Mouse (Mus musculus) lung, postnatal 0 days (tissue): ENCODE measurements around the gene Rpusd3. TPM values are rescaled to one million over a fixed set of nuclear protein-coding genes. Genes with fewer than 3 reads are reported as not detected.

Source experiments
- ATAC-seq: fragments of 200-750 bp; cut with Nextera tagmentation; 2 replicates; pipeline ENCODE4 v1.8.0; 2017; ENCODE audit warnings: moderate library complexity
- DNase-seq: peaks from one replicate; pipeline ENCODE4 v3.0.0-alpha.2; 2016; ENCODE audit warnings: low spot score
- H3K27ac ChIP-seq: fragments of 300-500 bp; sonication (generic); 2 replicates; pipeline ENCODE4 v1.5.1; 2014; ENCODE audit warnings: antibody characterized with exemption, mild to moderate bottlenecking, low read length, mixed read lengths
- H3K27me3 ChIP-seq: fragments of 300-500 bp; sonication (generic); replicated peaks from 2 replicates; pipeline ENCODE4 v1.6.1; 2014; ENCODE audit warnings: low read length, mixed read lengths; ENCODE audit not compliant: insufficient read depth
- H3K36me3 ChIP-seq: fragments of 300-500 bp; sonication (generic); 2 replicates; pipeline ENCODE4 v1.6.1; 2014; ENCODE audit warnings: low read length, mixed read lengths; ENCODE audit not compliant: insufficient read depth
- H3K4me1 ChIP-seq: fragments of 300-500 bp; sonication (generic); 2 replicates; pipeline ENCODE4 v1.6.1; 2014; ENCODE audit warnings: antibody characterized with exemption, low read depth, low read length, mixed read lengths; ENCODE audit not compliant: insufficient read depth
- H3K4me2 ChIP-seq: fragments of 300-500 bp; sonication (generic); replicated peaks from 2 replicates; pipeline ENCODE4 v1.6.1; 2014; ENCODE audit warnings: low read depth, mild to moderate bottlenecking, low read length, moderate library complexity, mixed read lengths
- H3K4me3 ChIP-seq: fragments of 300-500 bp; sonication (generic); 2 replicates; pipeline ENCODE4 v1.5.1; 2014; ENCODE audit warnings: low read depth, low read length
- H3K9ac ChIP-seq: fragments of 300-500 bp; sonication (generic); replicated peaks from 2 replicates; pipeline ENCODE4 v1.6.1; 2014; ENCODE audit warnings: low read depth, mild to moderate bottlenecking
- H3K9me3 ChIP-seq: fragments of 300-500 bp; sonication (generic); 2 replicates; pipeline ENCODE4 v1.6.1; 2016; ENCODE audit warnings: low read length, mixed read lengths
- CTCF ChIP-seq: IDR thresholded peaks from 2 replicates; pipeline ENCODE4 v1.5.1; 2016; ENCODE audit warnings: antibody characterized with exemption, mild to moderate bottlenecking
- EP300 ChIP-seq: IDR thresholded peaks from 2 replicates; pipeline ENCODE4 v1.6.1; 2016; ENCODE audit warnings: antibody characterized with exemption, mild to moderate bottlenecking, control low read depth
- WGBS: fragments of 180-500 bp; shearing (Covaris S2); extraction: QIAGEN DNeasy Blood & Tissue Kit; methylation state at CpG from one replicate; pipeline ENCODE4 v1.1.7; 2014; 5-methylcytosine and 5-hydroxymethylcytosine counted together
- polyA plus RNA-seq: library from polyadenylated mRNA; unstranded; fragments of >200 nt; fragmentation: Nextera tagmentation; extraction: Ambion mirVana; gene quantifications from 2 replicates; pipeline ENCODE4 v1.2.1, GENCODE M21; 2015

The Rpusd3 gene
- polyA plus RNA-seq, 1 experiment from 2014 or later, result 11.4 TPM

- Histone ChIP-seq H3K4me3 (peak overlapping the region; percentile 85), H3K36me3 (peaks cover 31% of the 10 kb centered on the region), H3K27ac (peak overlapping the region; percentile 82), H3K9me3 (no peaks in the 10 kb centered on the region), H3K4me2 (peak overlapping the region; percentile 82), H3K27me3 (no peaks in the 10 kb centered on the region), H3K4me1 (0 out of 2 replicates have a peak, but pooled peaks cover 3% of the 10 kb centered on the region), H3K9ac (peak overlapping the region; percentile 85)
- no peak for DNase-seq
- TF ChIP-seq EP300 (no peak), CTCF (no peak)
- no peak for ATAC-seq
- 5% methylated on average over 6 of the region's 7 CpGs for WGBS
Observed at GRCm38 (mm10) chr6:113377172-113377495, 42.0 kb downstream of the Rpusd3 start.

GRCm38 (mm10) chr6:113373491-113373890, 45.6 kb downstream of the Rpusd3 start:
- Histone ChIP-seq H3K4me1 (no peaks in the 10 kb centered on the region), H3K27me3 (no peaks in the 10 kb centered on the region), H3K27ac (no peak overlapping the region), H3K4me2 (no peak overlapping the region), H3K36me3 (peaks cover 45% of the 10 kb centered on the region), H3K9me3 (no peaks in the 10 kb centered on the region), H3K4me3 (no peak overlapping the region), H3K9ac (no peak overlapping the region)
- 93% methylated on average over 4 of the region's 4 CpGs for WGBS
- DNase-seq (no peak), ATAC-seq (no peak)
- no peak for TF ChIP-seq EP300
- no peak for TF ChIP-seq CTCF

- DNase-seq (no peak), ATAC-seq (0 out of 2 replicates have a peak, but pooled peaks have one; percentile 26)
- Histone ChIP-seq H3K27me3 (no peaks in the 10 kb centered on the region), H3K9me3 (no peaks in the 10 kb centered on the region), H3K9ac (no peak overlapping the region), H3K4me2 (no peak overlapping the region), H3K36me3 (peaks cover 45% of the 10 kb centered on the region), H3K27ac (no peak overlapping the region), H3K4me1 (no peaks in the 10 kb centered on the region), H3K4me3 (no peak overlapping the region)
- WGBS, result 73% methylated on average over 20 of the region's 20 CpGs
- no peak for TF ChIP-seq EP300
- TF ChIP-seq CTCF, result no peak
Observed at GRCm38 (mm10) chr6:113370194-113370929, 48.8 kb downstream of the Rpusd3 start.

DNA sequence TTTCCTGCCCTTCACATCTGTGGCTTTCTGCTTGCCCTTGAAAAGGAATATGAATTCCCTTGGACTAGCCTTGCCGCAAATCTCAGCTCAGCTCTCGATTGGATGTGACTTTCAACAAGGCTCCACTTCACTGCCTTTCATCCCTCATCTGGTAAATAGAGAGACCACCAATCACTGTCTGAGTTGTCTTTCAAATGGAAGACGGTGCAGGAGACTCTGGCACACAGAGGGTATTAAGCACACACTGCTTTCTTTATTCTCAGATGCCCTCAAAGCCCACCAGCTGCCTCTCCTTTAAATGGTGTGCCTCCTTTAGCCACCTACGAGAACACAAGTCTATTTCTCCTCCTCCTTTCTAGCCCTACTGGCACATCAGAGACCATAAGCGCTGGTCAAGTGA, 50.6 kb downstream of the Rpusd3 start:
- Histone ChIP-seq H3K27me3 (no peaks in the 10 kb centered on the region), H3K4me1 (no peaks in the 10 kb centered on the region), H3K9ac (no peak overlapping the region), H3K4me2 (no peak overlapping the region), H3K9me3 (no peaks in the 10 kb centered on the region), H3K27ac (no peak overlapping the region), H3K4me3 (no peak overlapping the region), H3K36me3 (peaks cover 35% of the 10 kb centered on the region)
- DNase-seq (no peak), ATAC-seq (no peak)
- TF ChIP-seq CTCF (no peak), EP300 (no peak)
- WGBS, result 83% methylated on average over 5 of the region's 5 CpGs

- TF ChIP-seq CTCF, result no peak
- TF ChIP-seq EP300, result no peak
- H3K36me3 ChIP-seq, result peaks cover 31% of the 10 kb centered on the region; the same call in 1 of the 2 replicates
Observed at GRCm38 (mm10) chr6:113368124-113368523, 51.0 kb downstream of the Rpusd3 start.

DNA sequence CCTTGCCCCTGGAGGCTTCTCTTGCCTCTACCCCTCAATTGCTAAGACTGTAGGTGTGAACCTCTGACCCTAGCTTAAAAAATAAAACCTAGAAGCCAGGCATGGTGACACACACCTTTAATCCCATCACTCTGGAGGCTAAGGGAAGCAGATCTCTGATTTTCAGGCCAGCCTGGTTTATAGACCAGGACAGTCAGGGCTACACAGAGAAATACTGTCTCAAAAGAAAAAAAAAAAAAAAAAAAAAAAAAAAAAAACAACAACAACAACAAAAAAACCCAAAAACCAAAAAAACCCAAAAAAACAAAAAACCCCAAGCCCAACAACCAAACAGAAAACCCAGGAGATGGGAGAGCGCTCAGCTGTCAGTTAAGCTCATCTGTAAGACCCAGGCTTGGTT, 51.6 kb downstream of the Rpusd3 start:
- Histone ChIP-seq H3K36me3 (peaks cover 30% of the 10 kb centered on the region; the same call in 1 of the 2 replicates), H3K4me2 (no peak overlapping the region), H3K9ac (no peak overlapping the region), H3K4me1 (no peaks in the 10 kb centered on the region), H3K27me3 (no peaks in the 10 kb centered on the region), H3K27ac (no peak overlapping the region), H3K9me3 (no peaks in the 10 kb centered on the region), H3K4me3 (no peak overlapping the region)
- ATAC-seq (no peak), DNase-seq (no peak)
- TF ChIP-seq CTCF (no peak), EP300 (no peak)
- WGBS, result 100% methylated on average over 1 of the region's 1 CpGs

More at GRCm38 (mm10) chr6:113368124-113368523, 51.0 kb downstream of the Rpusd3 start:
- Histone ChIP-seq H3K4me1 (no peaks in the 10 kb centered on the region), H3K9ac (no peak overlapping the region), H3K9me3 (no peaks in the 10 kb centered on the region), H3K27me3 (no peaks in the 10 kb centered on the region), H3K4me2 (no peak overlapping the region), H3K4me3 (no peak overlapping the region), H3K27ac (no peak overlapping the region)
- DNase-seq (no peak), ATAC-seq (no peak)
- WGBS, result 88% methylated on average over 7 of the region's 7 CpGs
